Mouse (Mus musculus) mature B cell (primary cell): Measurements from ENCODE around the gene Ctnnbip1.
"Not testable (repeated sequence)": the region's sequence is repeated elsewhere in the genome, so short reads cannot be mapped to it uniquely, and the experiment has no call there.

ENCODE experiments used
- in situ Hi-C: fragments of 300-500 bp; cut with MboI; formaldehyde crosslinking; loops from 2 replicates; pipeline ENCODE4 v1.14.3; 2019

Ctnnbip1 gene

GRCm38 (mm10) chr4:149586783-149587595, 69.0 kb downstream of the Ctnnbip1 start:
- in situ Hi-C loops, result no loop called here

- in situ Hi-C loops, result no loop called here
Observed at GRCm38 (mm10) chr4:149587596-149588168, 69.6 kb downstream of the Ctnnbip1 start.

- in situ Hi-C loops, result no loop called here
Observed at GRCm38 (mm10) chr4:149590200-149590599, 72.2 kb downstream of the Ctnnbip1 start.

- in situ Hi-C loops, result no loop called here
Observed at GRCm38 (mm10) chr4:149591486-149591885, 73.5 kb downstream of the Ctnnbip1 start.

GRCm38 (mm10) chr4:149594913-149595581, 77.0 kb downstream of the Ctnnbip1 start:
- in situ Hi-C loops, result no loop called here

- in situ Hi-C loops, result no loop called here
Observed at GRCm38 (mm10) chr4:149597641-149598208, 79.7 kb downstream of the Ctnnbip1 start.

GRCm38 (mm10) chr4:149599549-149599948, 81.5 kb downstream of the Ctnnbip1 start:
- in situ Hi-C loops, result no loop called here

GRCm38 (mm10) chr4:149600130-149600529, 82.1 kb downstream of the Ctnnbip1 start:
- in situ Hi-C loops, result no loop called here

GRCm38 (mm10) chr4:149601484-149601883, 83.4 kb downstream of the Ctnnbip1 start:
- in situ Hi-C loops, result no loop called here

- in situ Hi-C loops, result no loop called here
Observed at GRCm38 (mm10) chr4:149602236-149602635, 84.2 kb downstream of the Ctnnbip1 start.

GRCm38 (mm10) chr4:149603860-149604259, 85.8 kb downstream of the Ctnnbip1 start:
- in situ Hi-C loops, result no loop called here

- in situ Hi-C loops, result no loop called here
Observed at GRCm38 (mm10) chr4:149604518-149604917, 86.5 kb downstream of the Ctnnbip1 start.

GRCm38 (mm10) chr4:149606056-149606455, 88.0 kb downstream of the Ctnnbip1 start:
- in situ Hi-C loops, result no loop called here

- in situ Hi-C loops, result no loop called here
Observed at GRCm38 (mm10) chr4:149606766-149607358, 88.8 kb downstream of the Ctnnbip1 start.

- in situ Hi-C loops, result no loop called here
Observed at GRCm38 (mm10) chr4:149607591-149608308, 89.7 kb downstream of the Ctnnbip1 start.

- in situ Hi-C loops, result no loop called here
Observed at GRCm38 (mm10) chr4:149608309-149608638, 90.2 kb downstream of the Ctnnbip1 start.

GRCm38 (mm10) chr4:149609256-149610025, 91.4 kb downstream of the Ctnnbip1 start:
- in situ Hi-C loops, result no loop called here

- in situ Hi-C loops, result no loop called here
Observed at GRCm38 (mm10) chr4:149611376-149612044, 93.5 kb downstream of the Ctnnbip1 start.

GRCm38 (mm10) chr4:149613497-149613896, 95.5 kb downstream of the Ctnnbip1 start:
- in situ Hi-C loops, result not testable (repeated sequence)

GRCm38 (mm10) chr4:149614869-149615268, 96.8 kb downstream of the Ctnnbip1 start:
- in situ Hi-C loops, result no loop called here
